Mouse (Mus musculus) brain, adult 10 weeks (tissue): ENCODE results near the gene Mia3. TPM values are rescaled to one million over a fixed set of nuclear protein-coding genes. Genes with fewer than 3 reads are reported as not detected.

ENCODE experiments used
- polyA plus RNA-seq: library from polyadenylated mRNA; stranded (reverse); fragments of 350-450 nt; fragmentation: Illumina TruSeq; extraction: RNeasy Lipid Tissue Mini Kit (QIAGEN cat#74804); gene quantifications from one replicate; pipeline ENCODE4 v1.2.3, GENCODE M21; 2015; ENCODE audit warnings: low read depth, low replicate concordance

Mia3 gene
- 137 TPM for polyA plus RNA-seq

DNA sequence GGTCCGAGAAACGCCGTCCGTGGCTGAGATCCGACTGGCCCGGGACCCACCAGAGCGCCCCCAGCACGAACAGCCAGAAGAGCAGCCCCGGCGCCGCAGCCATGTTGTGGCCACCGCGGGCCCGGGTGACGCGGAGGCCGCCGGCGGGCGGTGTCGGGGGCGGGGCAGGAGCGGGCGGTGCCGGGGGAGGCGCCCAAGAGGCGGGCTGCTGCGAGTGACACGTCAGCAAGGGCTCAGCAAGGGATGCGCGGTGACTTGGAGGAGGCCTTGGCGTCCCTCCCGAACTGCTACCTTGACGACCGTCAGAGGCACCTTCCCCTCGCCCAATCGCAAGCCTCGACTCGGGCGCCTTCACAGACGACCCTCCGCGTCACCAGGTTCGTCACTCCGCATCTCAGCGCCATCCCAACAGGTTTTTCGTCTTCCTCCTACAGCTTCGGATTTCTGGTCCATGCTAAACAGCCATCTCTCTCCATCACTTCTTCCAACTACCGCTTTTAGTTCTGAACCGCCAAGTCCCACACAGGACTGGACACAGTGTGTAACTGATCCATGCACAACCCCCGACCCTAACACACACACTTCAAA lies at the start of gene Mia3:
Mia3 (minus strand) TSS at position 127 of the 588 bp plus-strand sequence.

DNA sequence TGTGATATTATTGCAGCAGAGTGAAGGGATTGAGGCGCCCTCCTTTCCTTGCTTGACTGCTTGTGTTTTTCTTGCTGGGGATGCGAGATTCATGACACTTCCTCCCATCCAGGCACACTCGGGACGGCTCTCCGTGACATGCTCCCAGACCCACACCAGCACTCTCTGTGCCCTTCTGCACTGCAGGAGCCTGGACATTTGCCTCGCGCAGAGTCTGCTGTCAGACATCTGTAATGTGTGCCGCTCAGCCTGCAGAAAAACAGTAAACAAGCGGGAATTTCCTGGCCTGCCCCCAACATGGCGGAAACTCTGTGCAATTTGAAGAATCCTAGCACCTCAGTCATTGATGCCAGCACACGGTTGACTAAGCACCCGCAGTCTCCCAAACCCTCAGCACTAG lies 48.5 kb upstream of the Mia3 start, which contains the start of gene Hhipl2:
Hhipl2 (plus strand) TSS at position 343 of the 400 bp plus-strand sequence.

DNA sequence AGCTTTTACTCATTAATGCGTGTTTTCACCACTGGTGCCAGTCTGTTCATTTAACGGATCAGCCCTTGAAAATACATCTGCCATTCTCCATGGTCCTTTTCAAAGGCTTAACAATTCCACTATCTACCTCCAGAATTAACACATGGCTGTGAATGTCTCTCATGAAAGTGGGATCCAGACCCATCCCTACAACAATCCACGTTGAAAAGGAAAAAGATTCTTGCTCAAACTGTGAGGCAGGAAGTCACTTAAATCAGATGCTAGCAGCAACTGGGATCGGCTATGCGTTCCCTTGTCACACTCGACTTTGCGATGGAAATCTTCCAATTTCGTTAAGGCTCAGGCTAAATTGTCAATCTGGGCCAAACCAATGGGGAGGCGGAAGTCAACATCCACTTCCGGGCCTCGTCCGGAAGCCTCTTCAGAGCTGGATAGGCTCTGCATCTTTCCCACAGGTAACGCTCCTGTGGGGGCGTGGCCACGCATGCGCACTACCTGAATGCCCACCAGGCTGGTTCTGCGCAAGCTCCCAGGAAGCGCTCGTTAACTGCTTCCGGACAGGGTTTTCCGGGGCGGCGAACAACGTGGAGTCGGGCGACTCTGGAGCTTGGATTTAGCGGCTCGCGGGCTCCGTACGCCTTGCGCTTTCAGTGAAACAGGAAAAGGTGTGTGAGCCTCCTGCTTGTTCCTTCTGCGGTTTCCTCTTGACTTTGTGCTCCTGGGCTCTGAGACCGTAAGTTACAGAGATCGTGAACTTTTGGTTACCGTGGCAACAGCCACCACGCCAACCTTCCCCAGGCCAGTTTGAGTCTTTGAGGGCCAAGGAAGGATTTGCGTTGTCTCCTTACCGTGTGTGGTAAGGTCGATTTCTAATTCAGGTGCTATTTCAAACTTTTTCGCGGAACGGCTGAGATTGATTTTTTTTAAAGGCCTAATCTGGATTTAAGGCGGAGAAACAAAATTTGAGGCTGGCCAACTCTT lies 19.4 kb upstream of the Mia3 start, which contains the start of gene Taf1a:
Taf1a (plus strand) TSS at position 556 of the 981 bp plus-strand sequence.

DNA sequence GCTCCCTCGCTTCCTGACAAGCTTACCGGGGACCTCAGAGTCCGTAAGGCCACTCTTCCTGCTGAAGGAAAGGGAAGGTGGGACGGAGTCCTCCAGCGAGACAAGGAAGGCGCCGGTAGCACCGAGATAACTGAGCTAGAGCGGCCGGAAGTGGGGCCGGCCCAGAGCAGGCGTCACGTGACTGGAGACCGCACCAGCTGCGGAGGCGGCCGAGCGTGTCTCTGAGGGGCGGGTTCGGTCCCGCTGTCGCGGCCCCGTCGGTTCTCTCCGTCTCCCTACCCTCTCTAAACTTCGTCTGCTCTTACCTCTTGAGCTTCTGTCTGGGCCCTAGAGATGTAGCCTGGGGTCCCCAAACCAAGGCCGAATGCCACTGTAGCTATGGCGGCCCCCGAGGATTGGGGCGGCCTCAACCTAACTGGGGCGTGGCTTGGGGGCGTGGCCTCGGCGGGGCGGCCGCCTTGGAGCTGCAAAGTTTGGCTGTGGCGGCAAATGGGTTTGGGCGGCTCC lies 72.4 kb downstream of the Mia3 start, which contains the start of gene Brox:
Brox (minus strand) TSS at position 393 of the 507 bp plus-strand sequence.

DNA sequence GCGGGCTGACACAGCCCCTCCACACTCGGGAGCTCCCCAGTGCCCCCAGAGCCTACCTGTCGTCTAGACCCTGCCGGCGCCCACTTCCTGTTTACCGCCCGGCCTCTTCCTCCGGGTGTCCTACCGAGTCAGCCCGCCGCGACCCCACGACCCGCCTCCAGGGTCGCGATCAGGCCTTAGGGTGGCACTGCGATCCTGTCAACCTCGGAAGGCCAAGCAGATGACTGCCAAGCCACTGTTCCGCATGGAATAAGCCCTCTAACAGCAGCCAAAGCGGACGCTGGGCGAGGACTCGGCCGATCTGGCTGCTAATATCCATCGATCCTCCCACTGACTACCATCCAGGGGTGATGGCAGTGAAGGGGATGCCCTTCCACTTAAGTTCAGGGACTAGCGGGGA lies 72.9 kb downstream of the Mia3 start, which contains the start of gene Aida:
Aida (plus strand) TSS at position 126 of the 400 bp plus-strand sequence.

Other genes with a start within 250 kb of the Mia3 start
- 4.2 TPM for gene Disp1, start 148.0 kb downstream of the Mia3 start, polyA plus RNA-seq
- 72.1 TPM for gene Aida, start 73.0 kb downstream of the Mia3 start, polyA plus RNA-seq
- gene Brox, start 72.3 kb downstream of the Mia3 start, polyA plus RNA-seq = 60.3 TPM
- gene Taf1a, start 19.4 kb upstream of the Mia3 start, polyA plus RNA-seq = 21.8 TPM
- 2.5 TPM for gene Hhipl2, start 48.7 kb upstream of the Mia3 start, polyA plus RNA-seq